Mouse (Mus musculus): ENCODE data around the gene Tuba1a. TPM values are rescaled to one million over a fixed set of nuclear protein-coding genes. Genes with fewer than 3 reads are reported as not detected.
"Not testable (repeated sequence)": the region's sequence is repeated elsewhere in the genome, so short reads cannot be mapped to it uniquely, and the experiment has no call there.

The Tuba1a gene
- polyA plus RNA-seq, 1 experiment from 2014 or later, result 16,831 TPM

DNA sequence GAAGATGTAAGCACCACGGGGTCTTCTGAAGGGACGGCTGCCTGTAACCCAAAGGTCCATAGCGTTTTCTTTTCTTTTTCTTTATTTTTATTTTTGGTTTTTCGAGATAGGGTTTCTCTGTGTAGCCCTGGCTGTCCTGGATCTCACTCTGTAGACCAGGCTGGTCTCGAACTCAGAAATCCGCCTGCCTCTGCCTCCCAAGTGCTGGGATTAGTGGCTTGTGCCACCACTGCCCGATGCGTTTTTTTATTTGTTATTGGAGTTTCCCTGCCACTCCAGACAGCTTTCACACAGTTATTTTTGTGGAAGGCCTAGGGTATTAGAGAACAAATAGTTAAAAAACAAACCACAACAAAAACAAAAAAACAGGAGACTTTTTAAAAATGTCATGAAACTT is 35.0 kb downstream of the Tuba1a start:
- peaks cover 26% of the 10 kb centered on the region for H3K4me1 ChIP-seq (replicated peaks; ENCODE audit: control insufficient read depth, insufficient read depth, low read length)
- peak overlapping the region; percentile 66 for H3K4me2 ChIP-seq (ENCODE audit: low read length)
- H3K27me3 ChIP-seq (replicated peaks; ENCODE audit: control insufficient read depth, insufficient read depth, low read length); ATAC-seq; H3K9me3 ChIP-seq (ENCODE audit: control insufficient read depth, low read length); H3K36me3 ChIP-seq (ENCODE audit: control insufficient read depth, insufficient read depth): not testable (repeated sequence)
- peak overlapping the region; percentile 80 for H3K27ac ChIP-seq (ENCODE audit: low read length)
- WGBS, result 27% methylated on average over 8 of the region's 8 CpGs
- peak overlapping the region; percentile 56 for H3K9ac ChIP-seq (replicated peaks; ENCODE audit: low read depth, low read length)
- peak overlapping the region; percentile 91 for H3K4me3 ChIP-seq (replicated peaks; ENCODE audit: low read length)

DNA sequence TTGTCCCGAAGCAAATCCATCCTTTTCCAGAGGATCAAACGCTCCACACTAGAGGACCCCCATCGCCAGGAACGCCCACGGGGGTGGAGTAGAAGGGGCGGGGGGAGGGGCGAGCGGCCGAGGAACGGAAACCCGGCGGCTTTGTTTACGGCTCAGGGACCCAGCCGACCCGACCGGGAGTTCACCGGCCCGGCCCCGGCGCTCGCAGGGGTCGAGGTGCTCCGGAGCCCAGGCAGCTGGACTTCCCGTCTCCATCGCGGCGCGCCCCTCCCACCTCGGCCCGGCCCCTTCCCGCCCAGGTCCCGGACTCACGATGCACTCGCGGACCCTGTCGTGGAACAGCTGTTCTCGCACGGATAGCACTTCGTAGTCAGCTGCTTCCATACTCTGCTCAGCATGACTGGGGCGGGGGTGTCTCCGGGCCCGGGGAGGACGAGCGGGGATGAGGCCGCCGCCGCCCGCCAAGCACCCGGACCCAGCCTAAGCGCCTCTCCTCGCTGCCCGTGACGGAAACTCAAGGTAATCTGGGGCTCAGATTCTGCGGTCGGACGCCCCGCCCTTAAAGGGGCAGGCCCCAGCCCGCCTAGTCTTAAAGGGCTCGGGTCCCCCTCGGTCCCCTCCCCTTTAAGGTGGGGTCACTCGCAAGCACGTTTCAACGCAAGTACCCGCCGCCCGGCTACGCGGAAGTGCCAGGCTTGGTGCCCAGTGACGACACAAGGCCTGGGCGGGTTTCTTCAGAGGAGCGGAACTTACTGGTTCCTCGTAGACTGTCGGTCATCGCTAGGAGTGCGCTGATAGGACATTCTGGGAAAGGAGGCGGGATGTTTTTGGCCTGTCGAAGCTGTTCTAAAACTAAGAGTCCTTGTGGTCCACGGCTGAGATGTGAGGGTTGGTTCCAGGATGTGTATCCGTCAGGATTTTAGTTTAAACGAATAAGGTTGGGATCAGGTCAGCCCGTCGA is 35.7 kb downstream of the Tuba1a start, which contains the start of gene Lmbr1l:
Gene Lmbr1l, minus strand, starts transcription at position 694 of the 961 bp plus-strand sequence.
- no peaks in the 10 kb centered on the region for H3K27me3 ChIP-seq (replicated peaks; ENCODE audit: control insufficient read depth, insufficient read depth, low read length)
- H3K9me3 ChIP-seq (ENCODE audit: control insufficient read depth, low read length), result no peaks in the 10 kb centered on the region
- peak within 1 kb of the TSS; percentile 77 for H3K4me2 ChIP-seq (ENCODE audit: low read length)
- peak within 1 kb of the TSS; percentile 98 for H3K27ac ChIP-seq (ENCODE audit: low read length)
- peak within 1 kb of the TSS; percentile 91 for H3K9ac ChIP-seq (replicated peaks; ENCODE audit: low read depth, low read length)
- under 1% methylated on average over 78 of the region's 82 CpGs for WGBS
- ATAC-seq, result peak; percentile 99
- H3K4me3 ChIP-seq (replicated peaks; ENCODE audit: low read length), result peak within 1 kb of the TSS; percentile 91
- H3K4me1 ChIP-seq (replicated peaks; ENCODE audit: control insufficient read depth, insufficient read depth, low read length), result peaks cover 26% of the 10 kb centered on the region
- H3K36me3 ChIP-seq (ENCODE audit: control insufficient read depth, insufficient read depth), result peaks cover 5% of the 10 kb centered on the region; the same call in 1 of the 2 replicates

DNA sequence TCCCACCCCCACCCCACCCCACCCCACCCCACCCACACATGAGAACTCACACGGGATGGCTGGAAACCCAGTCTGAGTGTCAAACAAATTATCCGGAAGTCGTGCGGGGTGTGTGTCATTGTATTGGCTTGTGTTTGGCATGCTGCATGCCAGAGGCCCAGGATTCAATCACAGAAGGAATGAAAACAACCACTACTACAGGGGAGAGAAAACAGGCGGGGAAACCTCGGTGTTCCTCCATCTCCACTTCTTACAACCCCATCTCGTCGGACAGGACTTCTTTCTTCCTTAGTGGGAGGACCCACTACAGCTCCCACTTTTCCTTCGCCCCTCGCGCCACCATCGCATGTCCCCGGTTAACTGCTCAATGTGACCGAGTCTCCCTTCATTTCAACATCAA is 36.4 kb downstream of the Tuba1a start:
- Histone ChIP-seq H3K4me3 (replicated peaks; ENCODE audit: low read length) (peak overlapping the region; percentile 91), H3K4me1 (replicated peaks; ENCODE audit: control insufficient read depth, insufficient read depth, low read length) (peaks cover 26% of the 10 kb centered on the region), H3K4me2 (ENCODE audit: low read length) (peak overlapping the region; percentile 77), H3K9me3 (ENCODE audit: control insufficient read depth, low read length) (no peaks in the 10 kb centered on the region), H3K9ac (replicated peaks; ENCODE audit: low read depth, low read length) (peak overlapping the region; percentile 91), H3K27me3 (replicated peaks; ENCODE audit: control insufficient read depth, insufficient read depth, low read length) (no peaks in the 10 kb centered on the region), H3K36me3 (ENCODE audit: control insufficient read depth, insufficient read depth) (peaks cover 11% of the 10 kb centered on the region), H3K27ac (ENCODE audit: low read length) (peak overlapping the region; percentile 98)
- under 1% methylated on average over 14 of the region's 14 CpGs for WGBS
- no peak for ATAC-seq

DNA sequence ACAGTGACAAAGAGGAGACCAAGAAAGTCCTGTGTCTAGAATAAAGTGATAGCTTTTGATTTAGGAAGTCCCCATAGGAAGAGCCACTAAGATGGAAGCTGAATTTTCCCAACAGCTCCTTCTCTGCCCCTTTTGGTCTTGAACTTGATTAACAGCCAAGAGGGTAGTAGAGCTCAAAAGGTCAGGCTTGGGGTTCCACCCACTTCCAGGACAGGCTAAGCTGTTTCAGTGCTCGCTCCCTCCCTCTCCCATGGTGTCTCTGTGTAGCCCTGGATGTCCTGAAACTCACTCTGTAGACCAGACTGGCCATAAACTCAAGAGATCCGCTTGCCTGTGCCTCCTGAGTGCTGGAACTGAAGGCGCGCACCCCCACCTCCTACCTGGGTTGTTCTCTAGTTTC is 37.5 kb downstream of the Tuba1a start:
- H3K36me3 ChIP-seq (ENCODE audit: control insufficient read depth, insufficient read depth), result peaks cover 17% of the 10 kb centered on the region
- H3K27me3 ChIP-seq (replicated peaks; ENCODE audit: control insufficient read depth, insufficient read depth, low read length), result no peaks in the 10 kb centered on the region
- peak overlapping the region; percentile 77 for H3K4me2 ChIP-seq (ENCODE audit: low read length)
- peak overlapping the region; percentile 91 for H3K9ac ChIP-seq (replicated peaks; ENCODE audit: low read depth, low read length)
- peak overlapping the region; percentile 91 for H3K4me3 ChIP-seq (replicated peaks; ENCODE audit: low read length)
- no peak for ATAC-seq
- no peaks in the 10 kb centered on the region for H3K9me3 ChIP-seq (ENCODE audit: control insufficient read depth, low read length)
- WGBS, result 88% methylated on average over 4 of the region's 4 CpGs
- peaks cover 26% of the 10 kb centered on the region for H3K4me1 ChIP-seq (replicated peaks; ENCODE audit: control insufficient read depth, insufficient read depth, low read length)
- H3K27ac ChIP-seq (ENCODE audit: low read length), result no peak overlapping the region

DNA sequence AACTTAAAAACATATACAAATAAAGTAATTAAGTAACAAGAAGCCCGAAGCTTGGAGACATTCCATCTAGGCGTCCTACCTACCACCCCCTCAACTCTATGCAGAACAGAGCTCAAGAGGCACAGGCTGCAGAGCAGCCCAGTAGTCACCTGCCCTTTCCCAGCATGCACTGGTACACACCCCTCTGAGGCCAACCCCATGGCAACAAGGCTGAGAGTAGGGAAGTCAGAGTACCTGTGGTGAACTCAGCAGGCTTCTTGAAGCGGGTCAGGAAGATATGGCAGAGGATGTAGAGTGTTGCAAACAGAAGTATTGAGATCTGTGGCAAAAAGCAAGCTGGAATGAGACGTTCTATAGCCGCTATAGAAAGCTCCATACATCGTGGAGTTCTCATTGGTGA is 38.6 kb downstream of the Tuba1a start:
- H3K9ac ChIP-seq (replicated peaks; ENCODE audit: low read depth, low read length), result no peak overlapping the region
- 93% methylated on average over 6 of the region's 6 CpGs for WGBS
- no peak overlapping the region for H3K4me2 ChIP-seq (ENCODE audit: low read length)
- peaks cover 26% of the 10 kb centered on the region for H3K4me1 ChIP-seq (replicated peaks; ENCODE audit: control insufficient read depth, insufficient read depth, low read length)
- no peaks in the 10 kb centered on the region for H3K27me3 ChIP-seq (replicated peaks; ENCODE audit: control insufficient read depth, insufficient read depth, low read length)
- no peak overlapping the region for H3K4me3 ChIP-seq (replicated peaks; ENCODE audit: low read length)
- H3K9me3 ChIP-seq (ENCODE audit: control insufficient read depth, low read length), result no peaks in the 10 kb centered on the region
- H3K27ac ChIP-seq (ENCODE audit: low read length), result no peak overlapping the region
- no peak for ATAC-seq
- H3K36me3 ChIP-seq (ENCODE audit: control insufficient read depth, insufficient read depth), result peaks cover 18% of the 10 kb centered on the region

DNA sequence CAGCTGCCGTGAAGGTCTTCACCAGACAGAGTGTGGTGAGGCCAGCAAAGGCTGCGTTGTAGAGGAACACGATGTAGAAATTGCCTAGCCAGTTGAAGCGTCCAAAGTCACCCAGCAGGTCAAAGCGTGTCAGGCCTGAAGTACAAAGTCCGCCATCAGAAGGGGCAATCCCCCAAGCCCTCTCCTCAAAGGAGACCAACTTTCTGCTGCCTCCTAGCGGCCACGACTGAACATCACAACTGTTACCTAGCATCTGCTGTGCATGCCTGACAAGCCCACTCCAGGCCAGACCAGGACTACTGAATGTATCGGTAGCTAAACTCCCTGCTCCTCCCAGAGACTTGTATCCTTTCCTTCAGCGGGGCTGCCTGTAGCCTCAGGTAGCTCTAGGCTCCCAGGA is 48.8 kb downstream of the Tuba1a start:
- H3K4me3 ChIP-seq (replicated peaks; ENCODE audit: low read length), result no peak overlapping the region
- H3K4me1 ChIP-seq (replicated peaks; ENCODE audit: control insufficient read depth, insufficient read depth, low read length), result no peaks in the 10 kb centered on the region
- peak; percentile 45; the same call in 1 of the 2 replicates for ATAC-seq
- no peak overlapping the region for H3K27ac ChIP-seq (ENCODE audit: low read length)
- no peak overlapping the region for H3K4me2 ChIP-seq (ENCODE audit: low read length)
- no peak overlapping the region for H3K9ac ChIP-seq (replicated peaks; ENCODE audit: low read depth, low read length)
- peaks cover 6% of the 10 kb centered on the region for H3K27me3 ChIP-seq (replicated peaks; ENCODE audit: control insufficient read depth, insufficient read depth, low read length)
- WGBS, result 27% methylated on average over 10 of the region's 10 CpGs
- H3K36me3 ChIP-seq (ENCODE audit: control insufficient read depth, insufficient read depth), result peaks cover 34% of the 10 kb centered on the region
- H3K9me3 ChIP-seq (ENCODE audit: control insufficient read depth, low read length), result no peaks in the 10 kb centered on the region

DNA sequence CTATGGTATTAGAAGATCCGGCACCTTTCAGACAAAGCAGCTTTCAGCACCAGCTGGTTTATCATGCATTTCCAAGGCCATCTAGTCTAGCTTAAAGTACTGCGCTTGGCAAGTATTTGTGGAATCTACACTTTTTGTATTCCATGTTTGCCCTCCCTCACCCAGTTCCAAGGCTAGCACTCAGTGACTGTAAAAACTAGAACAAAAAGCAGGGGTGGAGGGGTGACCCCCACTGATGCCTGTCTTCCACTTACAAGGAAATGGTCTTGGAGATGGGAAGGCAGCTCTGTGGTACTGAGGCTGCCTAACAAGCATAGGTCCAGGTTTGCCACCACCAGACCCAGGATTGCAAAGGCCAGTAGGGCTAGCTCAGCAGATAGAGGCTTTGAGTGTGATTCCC is 50.9 kb downstream of the Tuba1a start:
- no peak for ATAC-seq
- no peak overlapping the region for H3K4me2 ChIP-seq (ENCODE audit: low read length)
- no peak overlapping the region for H3K9ac ChIP-seq (replicated peaks; ENCODE audit: low read depth, low read length)
- H3K27me3 ChIP-seq (replicated peaks; ENCODE audit: control insufficient read depth, insufficient read depth, low read length), result peaks cover 24% of the 10 kb centered on the region
- 91% methylated on average over 2 of the region's 2 CpGs for WGBS
- peaks cover 20% of the 10 kb centered on the region for H3K36me3 ChIP-seq (ENCODE audit: control insufficient read depth, insufficient read depth)
- peaks cover 8% of the 10 kb centered on the region for H3K4me1 ChIP-seq (replicated peaks; ENCODE audit: control insufficient read depth, insufficient read depth, low read length)
- H3K4me3 ChIP-seq (replicated peaks; ENCODE audit: low read length), result no peak overlapping the region
- no peaks in the 10 kb centered on the region for H3K9me3 ChIP-seq (ENCODE audit: control insufficient read depth, low read length)
- no peak overlapping the region for H3K27ac ChIP-seq (ENCODE audit: low read length)

DNA sequence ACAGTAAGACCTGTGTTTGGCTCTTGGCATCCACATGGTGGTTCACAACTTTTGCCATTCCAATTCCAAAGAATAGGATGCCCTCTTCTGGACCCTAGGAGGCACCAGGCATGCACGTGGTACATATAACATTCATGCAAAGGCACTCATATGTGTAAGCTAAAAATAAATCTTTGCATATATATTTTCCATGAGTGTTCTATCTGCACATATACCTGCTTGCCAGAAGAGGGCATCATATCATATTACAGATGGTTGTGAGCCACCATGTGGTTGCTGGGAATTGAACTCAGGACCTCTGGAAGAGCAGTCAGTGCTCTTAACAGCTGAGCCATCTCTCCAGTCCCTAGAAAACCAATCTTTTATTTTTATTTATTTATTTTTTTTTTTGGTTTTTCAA is 52.0 kb downstream of the Tuba1a start:
- H3K36me3 ChIP-seq (ENCODE audit: control insufficient read depth, insufficient read depth), result peaks cover 16% of the 10 kb centered on the region
- no peak overlapping the region for H3K4me3 ChIP-seq (replicated peaks; ENCODE audit: low read length)
- H3K27me3 ChIP-seq (replicated peaks; ENCODE audit: control insufficient read depth, insufficient read depth, low read length), result peaks cover 31% of the 10 kb centered on the region
- H3K9me3 ChIP-seq (ENCODE audit: control insufficient read depth, low read length), result no peaks in the 10 kb centered on the region
- no peak for ATAC-seq
- no peak overlapping the region for H3K4me2 ChIP-seq (ENCODE audit: low read length)
- 75% methylated on average over 1 of the region's 1 CpGs for WGBS
- peaks cover 8% of the 10 kb centered on the region for H3K4me1 ChIP-seq (replicated peaks; ENCODE audit: control insufficient read depth, insufficient read depth, low read length)
- no peak overlapping the region for H3K27ac ChIP-seq (ENCODE audit: low read length)
- H3K9ac ChIP-seq (replicated peaks; ENCODE audit: low read depth, low read length), result no peak overlapping the region

Data from forebrain, embryonic 16.5 days (tissue).